In genomic region chr9:58194222-58194621, GRCm38 (mm10) we compare ENCODE assay signal across 29 mouse cellular contexts. TPM values are rescaled to one million over a fixed set of nuclear protein-coding genes. Genes with fewer than 3 reads are reported as not detected.
DNase-seq lines count a peak whose midpoint lies in the region; ATAC-seq and TF ChIP-seq lines count a peak whose summit lies in the region.
"Had no signal": no experiment of that assay in that cellular context is flagged by ENCODE, and none has a peak within 500 bp of the region (broad histone marks: within the 10 kb centered on the region; RNA-seq: fewer than 3 reads in every experiment).

No protein-coding gene starts in this region.

- DNase-seq in forebrain, embryonic 10.5 days (ENCODE audit: extremely low spot score, low spot score): peak; percentile 12
- no peak for DNase-seq in forebrain, embryonic 14.5 days (ENCODE audit: low spot score)
- no peak for DNase-seq in testis, postnatal 14 days (ENCODE audit: low spot score)
- DNase-seq in cerebellum, postnatal 14 days: no peak
- DNase-seq: adrenal gland, postnatal 14 days; cerebellum, adult 11-12 months; cerebellum, adult 9-11 months; gastrocnemius, adult 2 months; gastrocnemius, postnatal 36 days; heart, adult 2 months; heart, postnatal 10 days; kidney, adult 9 months; kidney, postnatal 10 days; layer of hippocampus, adult 9-11 months; lung, embryonic 14.5 days; lung, postnatal 14 days; thymus, postnatal 14 days had no signal

- TF ChIP-seq POLR2A in testis, adult 2 months (IDR thresholded peaks at IDR 0.05; ENCODE audit: control insufficient read depth, low read depth, low read length): no peak

- ATAC-seq in forebrain, embryonic 14.5 days: no peak
- ATAC-seq in midbrain, embryonic 15.5 days (replicated peaks): no peak
- ATAC-seq in erythroblast, adult 5-6 weeks (replicated peaks; ENCODE audit: low FRiP score, poor library complexity, severe bottlenecking): no peak
- ATAC-seq: intestine, postnatal 0 days had no signal

- H3K27me3 ChIP-seq in forebrain, embryonic 10.5 days (ENCODE audit: poor library complexity, severe bottlenecking): peaks cover 65% of the 10 kb centered on the region
- H3K27me3 ChIP-seq in forebrain, embryonic 14.5 days (replicated peaks; ENCODE audit: control insufficient read depth, insufficient read depth, low read length): peaks cover 26% of the 10 kb centered on the region
- no peaks in the 10 kb centered on the region for H3K27me3 ChIP-seq in testis, adult 2 months (ENCODE audit: control insufficient read depth, insufficient read depth, low read length)
- peaks cover 21% of the 10 kb centered on the region for H3K27me3 ChIP-seq in midbrain, embryonic 15.5 days (replicated peaks)

- H3K9ac ChIP-seq in forebrain, embryonic 14.5 days (ENCODE audit: low read length): no peak overlapping the region
- H3K9ac ChIP-seq in midbrain, embryonic 15.5 days: no peak overlapping the region
- H3K9ac ChIP-seq: heart, embryonic 13.5 days; hindbrain, embryonic 14.5 days; limb, embryonic 15.5 days; liver, embryonic 14.5 days; lung, embryonic 14.5 days; neural tube, embryonic 13.5 days had no signal

- H3K4me1 ChIP-seq in forebrain, embryonic 10.5 days: peaks cover 54% of the 10 kb centered on the region
- peaks cover 18% of the 10 kb centered on the region for H3K4me1 ChIP-seq in forebrain, embryonic 14.5 days (ENCODE audit: control insufficient read depth, insufficient read depth, low read length)
- H3K4me1 ChIP-seq in testis, adult 2 months (ENCODE audit: control insufficient read depth, insufficient read depth, low read length): peaks cover 12% of the 10 kb centered on the region
- peaks cover 32% of the 10 kb centered on the region for H3K4me1 ChIP-seq in midbrain, embryonic 15.5 days

- 68% methylated on average over 9 of the region's 9 CpGs for WGBS in forebrain, embryonic 10.5 days
- WGBS in forebrain, embryonic 14.5 days: 68% methylated on average over 9 of the region's 9 CpGs
- WGBS in midbrain, embryonic 15.5 days: 61% methylated on average over 9 of the region's 9 CpGs

- no peaks in the 10 kb centered on the region for H3K9me3 ChIP-seq in forebrain, embryonic 10.5 days
- H3K9me3 ChIP-seq in forebrain, embryonic 14.5 days (replicated peaks; ENCODE audit: control insufficient read depth, low read length): no peaks in the 10 kb centered on the region
- no peaks in the 10 kb centered on the region for H3K9me3 ChIP-seq in midbrain, embryonic 15.5 days
- H3K9me3 ChIP-seq: heart, embryonic 13.5 days; limb, embryonic 10.5 days; limb, embryonic 15.5 days; neural tube, embryonic 13.5 days had no signal

- H3K27ac ChIP-seq in forebrain, embryonic 10.5 days: no peak overlapping the region
- no peak overlapping the region; the same call in 1 of the 2 replicates for H3K27ac ChIP-seq in forebrain, embryonic 14.5 days (ENCODE audit: low read depth, low read length)
- H3K27ac ChIP-seq in testis, adult 2 months (ENCODE audit: control insufficient read depth, insufficient read depth, low read depth, low read length): peak overlapping the region; percentile 67
- no peak overlapping the region for H3K27ac ChIP-seq in midbrain, embryonic 15.5 days
- H3K27ac ChIP-seq: gastrocnemius, adult 2 months; heart, adult 2 months; heart, embryonic 13.5 days; hindbrain, embryonic 14.5 days; limb, embryonic 10.5 days; limb, embryonic 15.5 days; liver, embryonic 14.5 days; neural tube, embryonic 13.5 days had no signal

- H3K4me2 ChIP-seq in forebrain, embryonic 14.5 days (ENCODE audit: low read length): no peak overlapping the region
- 0 out of 2 replicates have a peak overlapping the region, but pooled peaks have one; percentile 9 for H3K4me2 ChIP-seq in midbrain, embryonic 15.5 days
- H3K4me2 ChIP-seq: heart, embryonic 13.5 days; hindbrain, embryonic 14.5 days; limb, embryonic 15.5 days; lung, embryonic 14.5 days; neural tube, embryonic 13.5 days had no signal

- H3K4me3 ChIP-seq in forebrain, embryonic 10.5 days: no peak overlapping the region
- H3K4me3 ChIP-seq in forebrain, embryonic 14.5 days (ENCODE audit: low read depth, low read length): no peak overlapping the region
- H3K4me3 ChIP-seq in testis, adult 2 months (ENCODE audit: control insufficient read depth, low read depth, low read length): no peak overlapping the region
- no peak overlapping the region for H3K4me3 ChIP-seq in midbrain, embryonic 15.5 days
- H3K4me3 ChIP-seq: gastrocnemius, adult 2 months; heart, adult 2 months; heart, embryonic 13.5 days; limb, embryonic 10.5 days; limb, embryonic 15.5 days; neural tube, embryonic 13.5 days had no signal

- H3K36me3 ChIP-seq in forebrain, embryonic 10.5 days (replicated peaks): no peaks in the 10 kb centered on the region
- H3K36me3 ChIP-seq in forebrain, embryonic 14.5 days (ENCODE audit: control insufficient read depth, insufficient read depth, low read length): peaks cover 24% of the 10 kb centered on the region
- no peaks in the 10 kb centered on the region for H3K36me3 ChIP-seq in testis, adult 2 months (ENCODE audit: control insufficient read depth, insufficient read depth, low read length)
- H3K36me3 ChIP-seq in midbrain, embryonic 15.5 days (replicated peaks): no peaks in the 10 kb centered on the region
- H3K36me3 ChIP-seq: G1E; heart, embryonic 13.5 days; limb, embryonic 10.5 days; limb, embryonic 15.5 days; neural tube, embryonic 13.5 days had no signal

- TF ChIP-seq CTCF in testis, adult 2 months (IDR thresholded peaks at IDR 0.05; ENCODE audit: control insufficient read depth, insufficient read depth, insufficient replicate concordance, low read depth, low read length): no peak

RNA-seq across cellular contexts. Expression of gene Islr, which starts 9.9 kb away (rescaled TPM):
- 4.0 and 4.6 TPM in 2 replicates for polyA plus RNA-seq in forebrain, embryonic 10.5 days (2016; fragmentation: Nextera tagmentation; extraction: Ambion mirVana)
- polyA plus RNA-seq in forebrain, embryonic 14.5 days (2014; fragmentation: Nextera tagmentation; extraction: Ambion mirVana): 13.5 and 20.1 TPM in 2 replicates
- 5.6 and 8.4 TPM in 2 replicates for polyA plus RNA-seq in testis, adult 2 months (2012; rRNA removed)
- polyA plus RNA-seq in midbrain, embryonic 15.5 days (2015; fragmentation: Nextera tagmentation; extraction: Ambion mirVana): 36.1 and 46.9 TPM in 2 replicates
- 0.63 TPM in 1 of 2 replicates, not detected in the other for total RNA-seq in erythroblast, adult 5-6 weeks (2015; ENCODE audit: low replicate concordance)
- not detected in 2 replicates for total RNA-seq in erythroblast, adult 5-6 weeks (2017; ENCODE audit: low replicate concordance)
- polyA plus RNA-seq: G1E had no signal

RNA-seq across cellular contexts. Expression of gene Islr2, which starts 9.9 kb away (rescaled TPM):
- 2.2 and 3.6 TPM in 2 replicates for polyA plus RNA-seq in forebrain, embryonic 10.5 days (2016; fragmentation: Nextera tagmentation; extraction: Ambion mirVana)
- 118 and 123 TPM in 2 replicates for polyA plus RNA-seq in forebrain, embryonic 14.5 days (2014; fragmentation: Nextera tagmentation; extraction: Ambion mirVana)
- polyA plus RNA-seq in testis, adult 2 months (2012; rRNA removed): 5.1 and 5.2 TPM in 2 replicates
- 44.4 and 55.1 TPM in 2 replicates for polyA plus RNA-seq in midbrain, embryonic 15.5 days (2015; fragmentation: Nextera tagmentation; extraction: Ambion mirVana)
- not detected in 2 replicates for total RNA-seq in erythroblast, adult 5-6 weeks (2015; ENCODE audit: low replicate concordance)
- total RNA-seq in erythroblast, adult 5-6 weeks (2017; ENCODE audit: low replicate concordance): not detected in 2 replicates
- total RNA-seq: common myeloid progenitor, adult 5-6 weeks had no signal
- polyA plus RNA-seq: lung, embryonic 14.5 days had no signal

RNA-seq across cellular contexts. Expression of gene Pml, which starts 55.4 kb away (rescaled TPM):
- polyA plus RNA-seq in forebrain, embryonic 10.5 days (2016; fragmentation: Nextera tagmentation; extraction: Ambion mirVana): 13.7 and 14.4 TPM in 2 replicates
- 5.3 and 6.0 TPM in 2 replicates for polyA plus RNA-seq in forebrain, embryonic 14.5 days (2014; fragmentation: Nextera tagmentation; extraction: Ambion mirVana)
- polyA plus RNA-seq in testis, adult 2 months (2012; rRNA removed): 1.8 and 2.9 TPM in 2 replicates
- 3.9 and 5.0 TPM in 2 replicates for polyA plus RNA-seq in midbrain, embryonic 15.5 days (2015; fragmentation: Nextera tagmentation; extraction: Ambion mirVana)
- total RNA-seq in erythroblast, adult 5-6 weeks (2015; ENCODE audit: low replicate concordance): 43.0 and 50.8 TPM in 2 replicates
- total RNA-seq in erythroblast, adult 5-6 weeks (2017; ENCODE audit: low replicate concordance): 51.6 and 69.0 TPM in 2 replicates

RNA-seq across cellular contexts. Expression of gene Stoml1, which starts 58.7 kb away (rescaled TPM):
- 24.8 and 28.8 TPM in 2 replicates for polyA plus RNA-seq in forebrain, embryonic 10.5 days (2016; fragmentation: Nextera tagmentation; extraction: Ambion mirVana)
- 75.1 and 81.1 TPM in 2 replicates for polyA plus RNA-seq in forebrain, embryonic 14.5 days (2014; fragmentation: Nextera tagmentation; extraction: Ambion mirVana)
- polyA plus RNA-seq in testis, adult 2 months (2012; rRNA removed): 11.0 and 11.5 TPM in 2 replicates
- polyA plus RNA-seq in midbrain, embryonic 15.5 days (2015; fragmentation: Nextera tagmentation; extraction: Ambion mirVana): 136 and 140 TPM in 2 replicates
- 1.2 and 8.6 TPM in 2 replicates for total RNA-seq in erythroblast, adult 5-6 weeks (2015; ENCODE audit: low replicate concordance)
- 2.1 and 2.3 TPM in 2 replicates for total RNA-seq in erythroblast, adult 5-6 weeks (2017; ENCODE audit: low replicate concordance)
